15 mouse cellular contexts compared by ENCODE assay signal in genomic region chr16:31327430-31327829, GRCm38 (mm10). TPM values are rescaled to one million over a fixed set of nuclear protein-coding genes. Genes with fewer than 3 reads are reported as not detected.
DNase-seq lines count a peak whose midpoint lies in the region; ATAC-seq and TF ChIP-seq lines count a peak whose summit lies in the region.
"Had no signal": no experiment of that assay in that cellular context is flagged by ENCODE, and none has a peak within 500 bp of the region (broad histone marks: within the 10 kb centered on the region; RNA-seq: fewer than 3 reads in every experiment).

No protein-coding gene starts in this region.

- TF ChIP-seq EP300 in liver, postnatal 0 days (IDR thresholded peaks at IDR 0.05; ENCODE audit: low read depth) = peak; percentile 41; the same call in 1 of the 2 replicates
- TF ChIP-seq EP300 in heart, postnatal 0 days (IDR thresholded peaks at IDR 0.05; ENCODE audit: low read depth) = no peak

- no peak for DNase-seq in liver, postnatal 0 days
- no peak for DNase-seq in liver
- DNase-seq in heart, postnatal 0 days (ENCODE audit: low spot score) = no peak
- peak; percentile 24 for DNase-seq in lung, postnatal 25 days (ENCODE audit: low spot score)
- no peak for DNase-seq in left cerebral cortex, postnatal 25 days (ENCODE audit: low spot score in 2 of 2)
- DNase-seq: cerebellum, adult 8-10 months; right cerebral cortex, postnatal 14 days; thymus, postnatal 4 days had no signal

- H3K27ac ChIP-seq in heart, embryonic 14.5 days (replicated peaks in 1 of 2; ENCODE audit: control insufficient read depth in 1 of 2, insufficient read depth in 1 of 2, low read depth in 2 of 2, low read length in 2 of 2) = peak overlapping the region; percentile 51 to 55; a peak in 3 of 4 replicates
- H3K27ac ChIP-seq in heart, embryonic 11.5 days (ENCODE audit: low read depth, low read length) = no peak overlapping the region
- no peak overlapping the region for H3K27ac ChIP-seq in liver, postnatal 0 days (ENCODE audit: low read depth)
- H3K27ac ChIP-seq in heart, postnatal 0 days (ENCODE audit: low read depth) = peak overlapping the region; percentile 66
- H3K27ac ChIP-seq in hindbrain, embryonic 16.5 days (ENCODE audit: low read depth, low read length) = no peak overlapping the region
- H3K27ac ChIP-seq: embryonic facial prominence, embryonic 15.5 days; forebrain, embryonic 12.5 days; midbrain, embryonic 12.5 days had no signal

- H3K9ac ChIP-seq in heart, embryonic 14.5 days (ENCODE audit: low read length) = no peak overlapping the region
- H3K9ac ChIP-seq in heart, embryonic 11.5 days (ENCODE audit: low read depth, low read length) = no peak overlapping the region
- H3K9ac ChIP-seq in liver, postnatal 0 days (replicated peaks) = no peak overlapping the region
- no peak overlapping the region for H3K9ac ChIP-seq in heart, postnatal 0 days (replicated peaks; ENCODE audit: low read depth, low read length)
- H3K9ac ChIP-seq in hindbrain, embryonic 16.5 days (ENCODE audit: low read depth, low read length) = no peak overlapping the region
- H3K9ac ChIP-seq: embryonic facial prominence, embryonic 15.5 days; forebrain, embryonic 12.5 days; midbrain, embryonic 12.5 days had no signal

- WGBS in heart, embryonic 14.5 days = 62% methylated on average over 8 of the region's 8 CpGs
- 59% methylated on average over 8 of the region's 8 CpGs for WGBS in heart, embryonic 11.5 days (ENCODE audit: insufficient replicate concordance)
- 62% methylated on average over 8 of the region's 8 CpGs for WGBS in liver, postnatal 0 days (ENCODE audit: insufficient replicate concordance)
- 62% methylated on average over 8 of the region's 8 CpGs for WGBS in heart, postnatal 0 days
- WGBS in hindbrain, embryonic 16.5 days = 88% methylated on average over 8 of the region's 8 CpGs

- TF ChIP-seq CTCF in liver, postnatal 0 days (IDR thresholded peaks at IDR 0.05; ENCODE audit: low read depth) = no peak
- no peak for TF ChIP-seq CTCF in heart, postnatal 0 days (IDR thresholded peaks at IDR 0.05; ENCODE audit: low read depth)

- no peak overlapping the region for H3K4me3 ChIP-seq in heart, embryonic 14.5 days (ENCODE audit: control insufficient read depth in 1 of 2, insufficient read depth in 1 of 2, low read depth in 1 of 2, low read length in 2 of 2)
- H3K4me3 ChIP-seq in heart, embryonic 11.5 days (ENCODE audit: low read depth, low read length) = no peak overlapping the region
- H3K4me3 ChIP-seq in liver, postnatal 0 days (ENCODE audit: low read depth, low read length) = no peak overlapping the region
- no peak overlapping the region for H3K4me3 ChIP-seq in heart, postnatal 0 days (ENCODE audit: low read depth, low read length)
- H3K4me3 ChIP-seq in hindbrain, embryonic 16.5 days (ENCODE audit: low read length) = no peak overlapping the region
- H3K4me3 ChIP-seq: embryonic facial prominence, embryonic 15.5 days; forebrain, embryonic 12.5 days; midbrain, embryonic 12.5 days had no signal

- no peaks in the 10 kb centered on the region for H3K27me3 ChIP-seq in heart, embryonic 14.5 days (ENCODE audit: control insufficient read depth, insufficient read depth, low read length)
- no peaks in the 10 kb centered on the region for H3K27me3 ChIP-seq in heart, embryonic 11.5 days (ENCODE audit: control insufficient read depth, insufficient read depth, low read length)
- H3K27me3 ChIP-seq in liver, postnatal 0 days (ENCODE audit: insufficient read depth, low read length) = no peaks in the 10 kb centered on the region
- H3K27me3 ChIP-seq in heart, postnatal 0 days (ENCODE audit: control insufficient read depth, insufficient read depth, low read length) = no peaks in the 10 kb centered on the region
- H3K27me3 ChIP-seq in hindbrain, embryonic 16.5 days (replicated peaks; ENCODE audit: control insufficient read depth, insufficient read depth, low read length) = no peaks in the 10 kb centered on the region
- H3K27me3 ChIP-seq: embryonic facial prominence, embryonic 15.5 days; forebrain, embryonic 12.5 days; midbrain, embryonic 12.5 days had no signal

- ATAC-seq in heart, embryonic 14.5 days (ENCODE audit: insufficient number of reproducible peaks, insufficient read depth, low FRiP score, low read depth) = no peak
- no peak for ATAC-seq in heart, embryonic 11.5 days (replicated peaks; ENCODE audit: insufficient number of reproducible peaks, low FRiP score, low TSS enrichment)
- ATAC-seq in liver, postnatal 0 days = no peak
- no peak for ATAC-seq in heart, postnatal 0 days (ENCODE audit: insufficient read depth, low read depth)
- no peak for ATAC-seq in hindbrain, embryonic 16.5 days

- H3K36me3 ChIP-seq in heart, embryonic 14.5 days (ENCODE audit: control insufficient read depth, insufficient read depth, low read length) = no peaks in the 10 kb centered on the region
- no peaks in the 10 kb centered on the region for H3K36me3 ChIP-seq in heart, embryonic 11.5 days (ENCODE audit: control insufficient read depth, insufficient read depth, low read length)
- H3K36me3 ChIP-seq in liver, postnatal 0 days (replicated peaks; ENCODE audit: insufficient read depth, low read length) = no peaks in the 10 kb centered on the region
- H3K36me3 ChIP-seq in heart, postnatal 0 days (replicated peaks; ENCODE audit: control insufficient read depth, insufficient read depth, low read length) = no peaks in the 10 kb centered on the region
- no peaks in the 10 kb centered on the region for H3K36me3 ChIP-seq in hindbrain, embryonic 16.5 days (ENCODE audit: control insufficient read depth, insufficient read depth, low read length)
- H3K36me3 ChIP-seq: embryonic facial prominence, embryonic 15.5 days; forebrain, embryonic 12.5 days; midbrain, embryonic 12.5 days had no signal

- H3K4me1 ChIP-seq in heart, embryonic 14.5 days (ENCODE audit: control insufficient read depth in 2 of 2, insufficient read depth in 2 of 2, low read length in 2 of 2) = peaks cover 0 to 2% of the 10 kb centered on the region in 2 experiments; a peak in 2 of 4 replicates
- H3K4me1 ChIP-seq in heart, embryonic 11.5 days (ENCODE audit: control insufficient read depth, insufficient read depth, low read length) = no peaks in the 10 kb centered on the region
- no peaks in the 10 kb centered on the region for H3K4me1 ChIP-seq in liver, postnatal 0 days (ENCODE audit: insufficient read depth)
- no peaks in the 10 kb centered on the region for H3K4me1 ChIP-seq in heart, postnatal 0 days (ENCODE audit: control insufficient read depth, insufficient read depth)
- no peaks in the 10 kb centered on the region for H3K4me1 ChIP-seq in hindbrain, embryonic 16.5 days (ENCODE audit: control insufficient read depth, insufficient read depth, low read depth, low read length)
- H3K4me1 ChIP-seq: forebrain, embryonic 12.5 days had no signal

- H3K4me2 ChIP-seq in heart, embryonic 14.5 days (ENCODE audit: low read length) = no peak overlapping the region
- no peak overlapping the region for H3K4me2 ChIP-seq in heart, embryonic 11.5 days
- H3K4me2 ChIP-seq in liver, postnatal 0 days (ENCODE audit: low read depth, low read length) = no peak overlapping the region
- no peak overlapping the region for H3K4me2 ChIP-seq in heart, postnatal 0 days (ENCODE audit: low read depth, low read length)
- H3K4me2 ChIP-seq in hindbrain, embryonic 16.5 days (ENCODE audit: low read length) = no peak overlapping the region
- H3K4me2 ChIP-seq: embryonic facial prominence, embryonic 15.5 days; forebrain, embryonic 12.5 days; midbrain, embryonic 12.5 days had no signal

- intact Hi-C loops in left cerebral cortex, postnatal 25 days (cut with DNase I) = no loop called here

- H3K9me3 ChIP-seq in heart, embryonic 14.5 days (ENCODE audit: control insufficient read depth, low read length) = no peaks in the 10 kb centered on the region
- no peaks in the 10 kb centered on the region for H3K9me3 ChIP-seq in heart, embryonic 11.5 days (replicated peaks; ENCODE audit: control insufficient read depth, low read length)
- H3K9me3 ChIP-seq in liver, postnatal 0 days (ENCODE audit: low read length) = no peaks in the 10 kb centered on the region
- no peaks in the 10 kb centered on the region for H3K9me3 ChIP-seq in heart, postnatal 0 days (replicated peaks; ENCODE audit: control insufficient read depth, low read length)
- no peaks in the 10 kb centered on the region for H3K9me3 ChIP-seq in hindbrain, embryonic 16.5 days (ENCODE audit: control insufficient read depth, low read length)
- H3K9me3 ChIP-seq: embryonic facial prominence, embryonic 15.5 days; forebrain, embryonic 12.5 days; midbrain, embryonic 12.5 days had no signal

RNA-seq across cellular contexts. Expression of gene Apod, which starts 12.8 kb away (rescaled TPM):
- 0.19 and 0.53 TPM in 2 replicates for polyA plus RNA-seq in heart, embryonic 14.5 days (2014; fragmentation: Nextera tagmentation; extraction: Ambion mirVana)
- not detected in 2 replicates for polyA plus RNA-seq in heart, embryonic 11.5 days (2014; fragmentation: Nextera tagmentation; extraction: Ambion mirVana)
- polyA plus RNA-seq in liver, postnatal 0 days (2015; fragmentation: Nextera tagmentation; extraction: Ambion mirVana) = 0.11 TPM in 2 replicates
- not detected in 2 replicates for total RNA-seq in heart, postnatal 0 days (2014; rRNA removed; ENCODE audit: low replicate concordance)
- polyA plus RNA-seq in heart, postnatal 0 days (2015; fragmentation: Nextera tagmentation; extraction: Ambion mirVana) = 0.51 and 0.75 TPM in 2 replicates
- 119 and 120 TPM in 2 replicates for polyA plus RNA-seq in hindbrain, embryonic 16.5 days (2015; fragmentation: Nextera tagmentation; extraction: Ambion mirVana)
- total RNA-seq in left cerebral cortex, postnatal 25 days (2021) = 100 to 1,000 TPM; 136 to 141 TPM
- polyA plus RNA-seq: liver, embryonic 16.5 days had no signal

RNA-seq across cellular contexts. Expression of gene Ppp1r2, which starts 52.4 kb away (rescaled TPM):
- 104 and 105 TPM in 2 replicates for polyA plus RNA-seq in heart, embryonic 14.5 days (2014; fragmentation: Nextera tagmentation; extraction: Ambion mirVana)
- 90.8 and 91.1 TPM in 2 replicates for polyA plus RNA-seq in heart, embryonic 11.5 days (2014; fragmentation: Nextera tagmentation; extraction: Ambion mirVana)
- 36.4 and 36.8 TPM in 2 replicates for polyA plus RNA-seq in liver, postnatal 0 days (2015; fragmentation: Nextera tagmentation; extraction: Ambion mirVana)
- total RNA-seq in heart, postnatal 0 days (2014; rRNA removed; ENCODE audit: low replicate concordance) = 83.5 and 87.1 TPM in 2 replicates
- 114 and 125 TPM in 2 replicates for polyA plus RNA-seq in heart, postnatal 0 days (2015; fragmentation: Nextera tagmentation; extraction: Ambion mirVana)
- 95.0 and 95.9 TPM in 2 replicates for polyA plus RNA-seq in hindbrain, embryonic 16.5 days (2015; fragmentation: Nextera tagmentation; extraction: Ambion mirVana)
- 100 to 1,000 TPM in 1 of 2 experiments, 10 to 100 TPM in 1; 95.9 to 112 TPM for total RNA-seq in left cerebral cortex, postnatal 25 days (2021)

Comparison
In these comparisons a context has a peak if more than half of its experiments do, and no peak if none do; other contexts are left out.
1. H3K27ac ChIP-seq: peak in heart, embryonic 14.5 days (2 of 2) and heart, postnatal 0 days (single experiment); none in heart, embryonic 11.5 days (single experiment), liver, postnatal 0 days (single experiment) and hindbrain, embryonic 16.5 days (single experiment).
2. RNA of gene Apod, which starts 12.8 kb away (polyA plus RNA-seq): 119 to 120 TPM in hindbrain, embryonic 16.5 days; 0.19 to 0.53 TPM in heart, embryonic 14.5 days, 0.51 to 0.75 TPM in heart, postnatal 0 days, 0.11 TPM in liver, postnatal 0 days and not detected in heart, embryonic 11.5 days; every median in the first group is over 10 times any median in the second.